Mouse (Mus musculus): ENCODE measurements around the gene Myo1e. TPM values are rescaled to one million over a fixed set of nuclear protein-coding genes. Genes with fewer than 3 reads are reported as not detected.

Myo1e gene
- polyA plus RNA-seq, 1 experiment from 2014 or later: 12.2 TPM

DNA sequence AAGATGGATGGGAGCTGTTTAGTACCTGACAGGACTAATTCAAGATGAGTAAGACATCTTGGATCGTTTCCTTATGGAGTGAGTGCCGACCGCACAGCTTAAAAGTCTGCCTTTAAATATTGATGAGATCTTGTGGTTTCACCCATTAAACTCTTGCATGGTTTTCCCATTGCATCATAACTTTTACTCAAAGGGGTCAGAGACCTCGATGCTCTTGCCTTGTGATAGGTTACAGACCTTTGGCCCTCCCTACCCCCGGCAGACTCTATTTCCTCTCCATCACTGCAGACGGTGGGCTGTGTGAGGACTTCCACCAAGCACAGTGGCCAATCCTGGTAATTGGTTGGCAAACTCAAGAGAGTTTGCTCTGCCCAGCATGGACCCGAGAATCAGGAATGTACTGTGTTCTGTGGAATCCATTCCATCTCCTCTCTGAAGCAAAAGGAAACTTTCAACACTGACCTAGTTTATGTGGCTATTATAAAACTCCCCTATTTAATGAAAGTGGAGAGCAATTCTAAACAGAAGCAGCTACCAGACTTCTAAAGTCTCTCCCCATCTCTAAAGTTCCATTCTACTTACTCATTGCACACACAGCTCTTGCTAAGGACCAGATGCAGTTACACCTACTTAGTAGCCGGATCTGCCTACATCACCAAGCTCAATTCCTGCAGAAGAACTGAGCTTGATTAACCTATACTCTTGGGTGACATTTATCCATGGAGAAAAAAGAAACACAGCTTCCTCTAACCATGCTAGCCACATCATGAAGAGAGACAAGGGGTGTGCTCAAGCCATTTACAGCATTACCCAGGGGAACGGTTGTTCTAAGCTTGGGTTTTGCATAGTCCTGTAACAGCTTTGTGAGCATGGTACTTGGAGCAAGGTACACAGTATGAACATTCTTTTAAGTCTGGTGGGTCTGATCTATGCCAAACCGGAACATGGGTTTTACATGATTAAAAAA is 25.2 kb downstream of the Myo1e start:
- H3K36me3 ChIP-seq (ENCODE audit: control insufficient read depth, insufficient read depth): no peaks in the 10 kb centered on the region

DNA sequence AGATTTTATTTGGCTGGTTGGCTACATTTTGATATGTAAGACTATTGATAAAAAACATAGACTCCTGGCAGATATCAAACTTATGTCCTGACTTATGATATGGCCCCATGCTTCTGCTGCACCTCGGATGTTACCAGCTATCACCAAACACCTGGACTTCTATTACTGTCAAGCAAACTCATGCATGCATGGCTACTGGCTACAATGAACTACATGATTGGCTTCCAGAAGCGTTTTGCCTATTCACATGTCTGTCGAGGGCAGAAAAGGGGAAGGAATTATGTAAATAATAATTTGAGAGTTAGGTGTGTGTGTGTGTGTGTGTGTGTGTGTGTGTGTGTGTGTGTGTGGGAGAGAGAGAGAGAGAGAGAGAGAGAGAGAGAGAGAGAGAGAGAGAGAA is 30.0 kb downstream of the Myo1e start:
- Histone ChIP-seq H3K27ac (ENCODE audit: low read length) (no peak overlapping the region), H3K4me3 (ENCODE audit: low read length) (no peak overlapping the region), H3K4me1 (ENCODE audit: control insufficient read depth, insufficient read depth, low read length) (peaks cover 10% of the 10 kb centered on the region), H3K4me2 (ENCODE audit: low read depth, low read length) (no peak overlapping the region), H3K27me3 (ENCODE audit: control insufficient read depth, insufficient read depth, low read length) (no peaks in the 10 kb centered on the region), H3K9me3 (replicated peaks; ENCODE audit: control insufficient read depth, low read length) (no peaks in the 10 kb centered on the region), H3K36me3 (ENCODE audit: control insufficient read depth, insufficient read depth) (no peaks in the 10 kb centered on the region), H3K9ac (ENCODE audit: low read length) (no peak overlapping the region)
- WGBS: 55% methylated on average over 3 of the region's 3 CpGs
- no peak for ATAC-seq (replicated peaks; ENCODE audit: extremely low read depth, insufficient read depth, low FRiP score)

More for the DNA sequence above, 25.2 kb downstream of the Myo1e start:
- H3K27ac ChIP-seq (ENCODE audit: low read length): no peak overlapping the region
- H3K4me1 ChIP-seq (ENCODE audit: control insufficient read depth, insufficient read depth, low read length): 0 out of 2 replicates have a peak, but pooled peaks cover 2% of the 10 kb centered on the region
- no peaks in the 10 kb centered on the region for H3K27me3 ChIP-seq (ENCODE audit: control insufficient read depth, insufficient read depth, low read length)
- WGBS: 82% methylated on average over 10 of the region's 10 CpGs
- no peaks in the 10 kb centered on the region for H3K9me3 ChIP-seq (replicated peaks; ENCODE audit: control insufficient read depth, low read length)
- no peak overlapping the region for H3K9ac ChIP-seq (ENCODE audit: low read length)
- H3K4me2 ChIP-seq (ENCODE audit: low read depth, low read length): no peak overlapping the region
- H3K4me3 ChIP-seq (ENCODE audit: low read length): no peak overlapping the region
- ATAC-seq (replicated peaks; ENCODE audit: extremely low read depth, insufficient read depth, low FRiP score): no peak

DNA sequence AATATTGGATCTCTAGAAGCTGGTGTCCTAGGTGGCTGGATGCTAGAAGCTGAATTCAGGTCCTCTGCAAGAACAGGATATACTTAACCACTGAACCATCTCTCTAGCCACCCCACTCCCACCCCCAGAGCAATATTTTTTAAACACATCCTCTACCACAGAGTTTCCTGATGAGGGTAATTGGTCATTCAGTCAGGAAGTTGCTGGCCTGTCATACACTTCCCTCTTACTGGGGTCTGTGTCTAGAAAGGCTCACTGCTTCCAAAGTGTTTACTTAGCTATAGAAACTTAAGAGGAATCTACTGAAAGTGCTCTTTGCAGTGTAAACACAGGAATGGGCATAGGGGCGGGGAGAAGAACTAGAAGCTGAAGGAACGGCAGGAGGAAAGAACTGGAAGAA is 30.4 kb downstream of the Myo1e start:
- H3K9me3 ChIP-seq (replicated peaks; ENCODE audit: control insufficient read depth, low read length): no peaks in the 10 kb centered on the region
- no peaks in the 10 kb centered on the region for H3K36me3 ChIP-seq (ENCODE audit: control insufficient read depth, insufficient read depth)
- H3K9ac ChIP-seq (ENCODE audit: low read length): no peak overlapping the region
- no peak overlapping the region for H3K27ac ChIP-seq (ENCODE audit: low read length)
- H3K4me1 ChIP-seq (ENCODE audit: control insufficient read depth, insufficient read depth, low read length): peaks cover 15% of the 10 kb centered on the region
- WGBS: 45% methylated on average over 2 of the region's 2 CpGs
- H3K4me2 ChIP-seq (ENCODE audit: low read depth, low read length): no peak overlapping the region
- no peak for ATAC-seq (replicated peaks; ENCODE audit: extremely low read depth, insufficient read depth, low FRiP score)
- H3K27me3 ChIP-seq (ENCODE audit: control insufficient read depth, insufficient read depth, low read length): no peaks in the 10 kb centered on the region
- no peak overlapping the region for H3K4me3 ChIP-seq (ENCODE audit: low read length)

DNA sequence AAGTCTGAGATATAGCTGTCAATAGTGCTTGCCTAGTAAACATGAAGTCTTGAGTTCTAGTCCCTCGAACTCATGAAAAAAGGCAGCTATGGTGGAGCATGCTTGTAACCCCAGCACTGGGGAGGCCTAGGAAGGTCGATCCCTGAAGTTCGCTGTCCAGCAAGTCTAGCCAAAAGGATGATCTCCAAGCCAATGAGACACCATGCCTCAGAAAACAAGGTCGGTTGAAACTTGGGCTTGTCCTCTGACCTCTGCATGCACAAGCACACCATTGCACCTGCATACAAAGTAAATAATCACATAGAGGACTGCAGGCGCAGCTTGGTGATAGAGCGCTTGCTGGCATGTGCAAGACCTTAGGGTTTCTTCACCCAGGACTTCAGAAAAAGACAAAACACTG is 31.2 kb downstream of the Myo1e start:
- Histone ChIP-seq H3K4me1 (ENCODE audit: control insufficient read depth, insufficient read depth, low read length) (peaks cover 16% of the 10 kb centered on the region), H3K9ac (ENCODE audit: low read length) (no peak overlapping the region), H3K27me3 (ENCODE audit: control insufficient read depth, insufficient read depth, low read length) (no peaks in the 10 kb centered on the region), H3K4me2 (ENCODE audit: low read depth, low read length) (no peak overlapping the region), H3K9me3 (replicated peaks; ENCODE audit: control insufficient read depth, low read length) (no peaks in the 10 kb centered on the region), H3K36me3 (ENCODE audit: control insufficient read depth, insufficient read depth) (no peaks in the 10 kb centered on the region), H3K27ac (ENCODE audit: low read length) (no peak overlapping the region), H3K4me3 (ENCODE audit: low read length) (no peak overlapping the region)
- 87% methylated on average over 6 of the region's 6 CpGs for WGBS
- ATAC-seq (replicated peaks; ENCODE audit: extremely low read depth, insufficient read depth, low FRiP score): no peak

DNA sequence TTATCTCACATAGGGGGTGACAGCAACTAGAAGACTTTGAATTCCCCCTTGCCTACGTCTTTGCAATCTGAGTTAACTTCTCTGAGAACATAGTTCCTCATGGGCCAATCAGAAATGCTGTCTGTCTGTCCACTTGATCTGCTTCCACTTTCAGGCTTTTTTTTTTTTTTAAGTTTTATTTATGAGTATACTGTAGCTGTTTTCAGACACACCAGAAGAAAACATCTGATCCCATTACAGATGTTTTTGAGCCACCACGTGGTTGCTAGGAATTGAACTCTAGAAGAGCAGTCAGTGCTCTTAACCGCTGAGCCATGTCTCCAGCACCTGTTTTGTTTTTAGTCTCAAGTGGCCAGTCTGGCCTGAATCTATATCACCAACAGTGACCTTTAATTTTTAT is 32.1 kb downstream of the Myo1e start:
- Histone ChIP-seq H3K9me3 (replicated peaks; ENCODE audit: control insufficient read depth, low read length) (no peaks in the 10 kb centered on the region), H3K4me2 (ENCODE audit: low read depth, low read length) (no peak overlapping the region), H3K4me3 (ENCODE audit: low read length) (no peak overlapping the region), H3K9ac (ENCODE audit: low read length) (no peak overlapping the region), H3K4me1 (ENCODE audit: control insufficient read depth, insufficient read depth, low read length) (peaks cover 16% of the 10 kb centered on the region), H3K36me3 (ENCODE audit: control insufficient read depth, insufficient read depth) (no peaks in the 10 kb centered on the region), H3K27me3 (ENCODE audit: control insufficient read depth, insufficient read depth, low read length) (no peaks in the 10 kb centered on the region), H3K27ac (ENCODE audit: low read length) (no peak overlapping the region)
- WGBS: 75% methylated on average over 3 of the region's 3 CpGs
- no peak for ATAC-seq (replicated peaks; ENCODE audit: extremely low read depth, insufficient read depth, low FRiP score)

DNA sequence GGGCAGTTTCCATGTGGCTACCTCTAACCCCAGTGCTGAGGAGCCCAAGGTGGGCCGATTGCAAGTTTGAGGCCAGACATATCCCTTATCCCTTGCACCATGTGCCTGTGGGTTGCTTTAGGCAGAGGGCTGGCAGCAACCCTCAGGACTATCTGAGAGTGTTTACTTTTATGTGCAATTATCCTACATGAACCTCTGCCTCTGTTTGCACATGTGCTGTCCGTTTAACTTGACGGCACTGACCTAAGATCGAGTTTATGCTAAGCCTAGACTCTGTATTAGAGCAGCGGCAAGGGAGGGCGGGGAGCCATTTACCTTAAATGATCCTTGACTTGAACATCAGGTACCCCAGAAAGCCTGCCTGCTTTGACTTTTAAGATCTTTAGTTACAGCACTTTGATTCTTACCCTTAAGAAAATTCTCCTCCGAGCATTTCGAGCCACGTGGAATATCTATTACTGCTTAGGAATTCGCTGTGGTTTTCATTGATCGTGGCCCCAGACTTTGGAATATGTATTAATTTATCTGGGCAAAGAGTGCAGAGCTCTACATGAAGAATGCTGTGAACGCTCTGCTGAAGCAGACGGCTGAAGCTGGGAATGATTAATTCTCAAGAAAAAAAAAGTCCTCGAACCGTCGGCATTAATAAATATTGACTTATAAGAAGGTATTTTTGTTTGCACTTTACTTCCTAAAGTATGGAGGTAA is 33.7 kb downstream of the Myo1e start:
- H3K9ac ChIP-seq (ENCODE audit: low read length): no peak overlapping the region
- H3K27me3 ChIP-seq (ENCODE audit: control insufficient read depth, insufficient read depth, low read length): no peaks in the 10 kb centered on the region
- no peak overlapping the region for H3K27ac ChIP-seq (ENCODE audit: low read length)
- H3K4me2 ChIP-seq (ENCODE audit: low read depth, low read length): no peak overlapping the region
- H3K4me3 ChIP-seq (ENCODE audit: low read length): no peak overlapping the region
- H3K9me3 ChIP-seq (replicated peaks; ENCODE audit: control insufficient read depth, low read length): no peaks in the 10 kb centered on the region
- ATAC-seq (replicated peaks; ENCODE audit: extremely low read depth, insufficient read depth, low FRiP score): no peak
- H3K4me1 ChIP-seq (ENCODE audit: control insufficient read depth, insufficient read depth, low read length): peaks cover 16% of the 10 kb centered on the region
- WGBS: 79% methylated on average over 16 of the region's 16 CpGs
- no peaks in the 10 kb centered on the region for H3K36me3 ChIP-seq (ENCODE audit: control insufficient read depth, insufficient read depth)

DNA sequence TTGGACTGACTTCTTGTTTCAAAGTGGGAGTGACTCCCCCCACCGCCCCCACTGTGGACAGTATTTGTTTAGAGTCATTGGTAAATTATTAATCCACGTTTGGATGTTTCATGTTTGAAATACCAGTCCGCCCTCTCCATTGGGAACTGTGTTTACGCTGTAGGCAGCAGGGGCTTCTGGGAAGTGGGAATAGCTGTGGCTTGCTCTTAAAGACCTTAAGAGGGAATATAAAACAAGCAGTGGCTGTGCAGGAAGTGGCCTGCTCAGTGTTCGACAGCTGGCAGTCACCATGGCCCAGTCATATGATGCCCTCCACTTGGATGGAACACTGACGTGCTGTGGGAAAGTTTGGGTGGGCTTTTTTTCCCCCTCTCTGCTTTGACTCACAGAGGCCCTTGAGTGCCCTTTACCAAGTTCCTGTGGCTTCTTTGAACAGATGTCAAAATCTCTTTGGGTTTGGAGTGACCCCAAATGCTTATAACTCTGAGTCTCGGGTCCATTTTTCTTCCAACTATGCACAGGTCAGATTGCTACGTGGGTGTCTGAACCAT is 34.3 kb downstream of the Myo1e start:
- WGBS: 58% methylated on average over 8 of the region's 8 CpGs
- no peak for ATAC-seq (replicated peaks; ENCODE audit: extremely low read depth, insufficient read depth, low FRiP score)
- Histone ChIP-seq H3K4me3 (ENCODE audit: low read length) (no peak overlapping the region), H3K9me3 (replicated peaks; ENCODE audit: control insufficient read depth, low read length) (no peaks in the 10 kb centered on the region), H3K27me3 (ENCODE audit: control insufficient read depth, insufficient read depth, low read length) (no peaks in the 10 kb centered on the region), H3K4me2 (ENCODE audit: low read depth, low read length) (no peak overlapping the region), H3K27ac (ENCODE audit: low read length) (no peak overlapping the region; the same call in 1 of the 2 replicates), H3K36me3 (ENCODE audit: control insufficient read depth, insufficient read depth) (no peaks in the 10 kb centered on the region), H3K9ac (ENCODE audit: low read length) (no peak overlapping the region), H3K4me1 (ENCODE audit: control insufficient read depth, insufficient read depth, low read length) (peaks cover 15% of the 10 kb centered on the region)

DNA sequence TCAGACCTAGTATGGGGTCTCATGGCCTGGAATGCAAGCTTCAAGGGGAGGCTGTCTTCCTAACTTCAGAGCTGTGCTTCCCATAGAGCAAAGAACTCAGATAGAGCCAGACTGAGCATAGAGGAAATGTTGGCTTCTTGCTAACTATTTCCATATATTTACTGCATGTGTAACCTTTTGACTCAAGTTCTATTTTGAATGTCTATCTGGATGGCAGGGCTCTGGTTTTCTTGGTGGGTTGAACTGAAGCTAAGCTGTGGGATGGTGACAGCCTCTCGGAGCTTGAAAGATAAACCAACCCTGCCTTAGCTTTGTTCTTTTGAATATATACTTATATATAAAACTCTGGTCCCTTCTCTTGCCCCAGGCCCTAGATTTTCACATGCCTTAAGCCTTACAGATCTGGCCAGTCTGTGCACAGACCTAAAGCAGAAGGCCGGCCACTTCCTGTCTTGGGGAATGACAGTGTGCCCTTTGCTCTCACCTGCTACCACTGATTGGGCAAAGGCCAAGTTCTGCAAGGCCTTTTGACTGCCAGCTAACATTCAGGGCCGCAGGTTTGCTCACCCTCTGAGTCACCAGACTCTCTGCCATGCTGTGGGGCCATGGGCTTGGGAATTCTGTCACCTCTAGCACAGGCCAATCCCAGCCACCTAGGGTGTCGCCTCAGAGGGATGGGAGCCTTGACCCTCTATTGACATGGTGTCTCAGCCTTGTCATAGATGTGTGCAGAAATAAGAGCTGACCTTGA is 35.1 kb downstream of the Myo1e start:
- H3K4me2 ChIP-seq (ENCODE audit: low read depth, low read length): no peak overlapping the region
- H3K27ac ChIP-seq (ENCODE audit: low read length): peak overlapping the region; percentile 53
- no peaks in the 10 kb centered on the region for H3K9me3 ChIP-seq (replicated peaks; ENCODE audit: control insufficient read depth, low read length)
- no peaks in the 10 kb centered on the region for H3K36me3 ChIP-seq (ENCODE audit: control insufficient read depth, insufficient read depth)
- no peaks in the 10 kb centered on the region for H3K27me3 ChIP-seq (ENCODE audit: control insufficient read depth, insufficient read depth, low read length)
- peaks cover 14% of the 10 kb centered on the region for H3K4me1 ChIP-seq (ENCODE audit: control insufficient read depth, insufficient read depth, low read length)
- H3K4me3 ChIP-seq (ENCODE audit: low read length): no peak overlapping the region
- H3K9ac ChIP-seq (ENCODE audit: low read length): no peak overlapping the region
- 60% methylated on average over 4 of the region's 4 CpGs for WGBS
- peak; percentile 37; the same call in 1 of the 2 replicates for ATAC-seq (replicated peaks; ENCODE audit: extremely low read depth, insufficient read depth, low FRiP score)

All from heart, embryonic 16.5 days (tissue).